Mouse (Mus musculus) heart, postnatal 14 days (tissue): ENCODE measurements at regions not wholly inside any gene's neighbourhood (a gene's known extent, or its start where the extent isn't known, plus 50 kb on each side); places are given as distances from the start of the nearest gene placed in this dataset.

Experiments
- DNase-seq, 2 experiments: peaks; one replicate each; pipeline ENCODE4 v3.0.0; 2021 to 2022
- intact Hi-C: fragments of 180-260 bp; cut with DNase I; formaldehyde crosslinking; loops from one replicate; pipeline ENCODE4 v1.15.1; 2025

DNA sequence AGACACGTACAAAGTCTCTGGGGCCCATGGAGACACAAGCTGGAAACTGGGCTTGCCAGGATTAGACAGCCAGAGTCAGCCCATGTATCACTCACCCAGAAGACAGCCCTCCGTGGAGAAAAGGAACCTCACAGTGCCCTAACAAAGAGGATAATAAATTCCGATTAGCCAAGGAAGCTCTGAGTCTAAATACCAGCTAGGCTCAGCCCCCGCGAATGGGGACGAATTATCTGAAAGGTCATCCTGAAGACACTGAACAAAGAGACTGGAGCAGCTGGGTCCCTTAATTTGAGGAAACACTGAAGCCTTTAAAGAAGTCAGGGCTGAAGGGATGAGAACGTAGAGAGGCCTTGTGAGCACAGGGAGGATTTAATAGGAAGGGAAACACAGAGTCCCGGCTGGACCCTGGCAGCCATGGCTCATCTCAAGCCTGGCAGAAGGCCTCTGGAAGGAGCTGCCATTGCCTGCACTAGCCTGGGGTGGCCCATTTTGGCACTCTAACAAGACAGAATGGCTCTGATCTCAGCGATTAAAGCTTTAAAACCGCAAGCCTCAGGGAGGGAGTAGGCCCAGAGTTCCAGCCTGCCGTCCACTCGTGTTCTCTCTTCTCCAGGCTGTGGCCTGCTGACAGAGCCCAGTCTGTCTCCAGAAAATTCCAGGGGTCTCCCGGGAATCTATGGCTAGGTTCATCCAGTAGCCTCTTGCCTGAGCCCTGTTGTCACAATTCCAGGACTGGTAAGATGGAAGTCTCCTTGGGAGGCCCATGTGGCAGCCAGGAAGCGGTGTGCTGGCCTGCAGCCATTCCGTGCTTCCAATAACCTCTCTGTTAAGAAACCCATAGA lies 343.0 kb upstream of the Zfp462 start:
- intact Hi-C loops: no loop called here
- no peak for DNase-seq

DNA sequence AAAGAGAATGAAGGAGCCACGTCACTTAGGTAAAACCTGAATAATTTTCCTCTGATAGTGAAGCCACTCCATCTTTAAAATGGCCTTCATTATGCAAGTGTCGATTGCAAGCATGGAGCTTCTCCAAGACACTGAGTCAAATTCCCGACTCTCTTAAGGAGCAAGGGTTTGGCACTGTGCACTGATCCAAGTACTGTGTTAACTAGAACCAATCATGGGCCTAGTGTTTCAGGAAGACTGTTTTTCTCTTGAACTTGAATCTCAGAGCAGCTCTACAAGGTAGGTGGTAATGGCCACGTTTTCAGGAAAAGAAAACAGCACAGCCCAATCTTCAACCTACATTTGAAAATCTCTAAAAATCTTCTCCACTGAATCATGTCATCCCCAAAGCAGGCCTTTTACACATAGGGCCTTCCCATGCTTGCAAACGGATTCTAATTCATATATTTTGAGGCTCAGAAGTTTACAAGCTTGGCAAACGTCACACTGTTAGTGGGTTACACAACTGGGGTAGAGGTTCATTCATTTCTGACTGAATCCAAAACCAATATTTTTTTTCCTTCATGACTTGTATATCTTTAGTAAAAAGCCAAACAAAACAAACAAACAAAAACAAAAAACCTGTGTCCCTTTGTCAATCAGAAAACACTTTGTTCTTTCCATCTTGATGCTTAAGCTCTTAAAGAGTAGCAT lies 342.2 kb upstream of the Zfp462 start:
- intact Hi-C loops: no loop called here

DNA sequence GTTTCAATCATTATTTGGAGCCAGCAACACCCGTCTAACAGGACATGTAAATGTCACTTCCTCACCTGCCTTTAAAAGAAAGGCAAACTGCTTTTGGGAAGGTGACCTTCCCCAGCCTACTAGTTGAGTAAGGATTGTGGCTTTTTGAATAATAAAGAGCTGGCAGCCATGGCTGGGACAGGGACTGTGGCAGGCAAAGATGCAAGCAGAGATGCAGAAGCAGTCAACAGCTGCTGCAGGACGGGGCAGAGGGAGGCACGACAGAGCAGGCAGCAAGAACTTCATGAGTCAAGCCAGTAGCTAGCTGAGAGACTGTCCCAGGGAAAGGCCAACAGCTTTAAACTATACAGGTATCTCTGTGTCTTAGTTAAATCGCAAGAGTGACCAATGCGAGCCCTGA lies 334.7 kb upstream of the Zfp462 start:
- intact Hi-C loops: no loop called here
- DNase-seq: no peak

More for the DNA sequence above, 342.2 kb upstream of the Zfp462 start:
- DNase-seq: no peak

DNA sequence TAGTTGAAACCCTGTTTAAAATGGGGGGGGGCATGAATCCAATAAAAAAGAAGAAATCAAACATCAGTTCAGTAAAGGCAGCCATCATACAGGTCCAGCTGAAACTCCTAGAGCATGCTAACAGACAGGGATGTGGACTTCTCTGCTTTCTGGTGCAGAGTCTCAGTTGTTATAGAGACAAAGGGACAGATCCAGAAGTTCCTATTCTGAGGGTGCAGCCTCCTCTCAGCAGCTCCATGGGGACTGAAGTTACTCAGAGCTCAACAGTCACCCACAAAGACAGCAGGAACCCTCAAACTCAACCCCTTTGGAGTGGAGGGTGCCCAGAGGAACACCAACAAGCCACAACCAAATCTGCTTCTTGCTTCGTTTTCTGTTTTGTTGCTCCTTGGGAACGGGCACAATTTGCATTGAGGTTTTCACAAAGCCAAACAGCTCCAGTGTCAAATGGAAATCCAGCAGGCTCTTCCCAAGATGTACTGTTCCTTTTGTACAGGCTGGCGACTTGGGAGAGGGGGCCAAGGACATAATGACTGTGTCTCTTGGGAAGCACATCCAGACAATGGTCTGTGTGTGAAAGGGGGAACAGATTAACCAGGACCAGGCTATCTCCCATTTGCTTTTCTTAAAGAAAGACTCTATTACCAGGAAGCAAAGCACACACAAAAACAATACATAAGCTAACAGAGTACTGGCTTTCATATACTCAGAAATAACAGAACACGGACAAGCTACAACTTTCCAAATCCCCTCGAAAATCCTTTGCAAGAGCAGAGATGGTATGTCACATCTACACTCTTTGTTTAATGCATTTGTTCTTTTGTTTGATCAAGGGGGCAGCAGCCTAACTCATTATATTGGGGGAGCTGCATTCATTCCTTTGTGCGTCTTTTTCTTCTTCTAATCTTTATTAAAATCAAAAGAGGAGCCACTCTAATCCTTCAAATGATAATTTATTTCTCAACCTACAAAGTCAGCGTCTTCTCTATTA lies 332.6 kb upstream of the Zfp462 start:
- intact Hi-C loops: no loop called here
- DNase-seq: no peak

DNA sequence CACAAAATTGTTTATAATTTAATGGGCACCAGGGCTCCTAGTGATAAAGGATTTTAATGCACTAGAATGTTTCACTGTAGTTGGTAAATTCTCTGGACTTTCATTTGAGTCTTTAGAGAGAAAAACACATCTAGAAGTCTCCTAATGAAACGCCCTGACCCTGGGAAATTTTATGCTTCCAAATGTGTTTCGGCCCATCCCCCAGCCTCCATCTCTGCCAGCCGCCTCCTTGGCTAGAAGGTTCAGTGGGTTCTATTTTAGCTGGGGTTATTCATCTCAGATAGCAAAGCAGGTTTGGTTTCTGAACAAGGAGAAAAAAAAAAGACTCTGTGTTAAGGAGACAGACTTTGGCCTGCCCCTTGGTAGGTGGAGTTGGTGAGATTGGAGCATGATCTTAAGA lies 331.8 kb upstream of the Zfp462 start:
- no peak for DNase-seq
- intact Hi-C loops: no loop called here

DNA sequence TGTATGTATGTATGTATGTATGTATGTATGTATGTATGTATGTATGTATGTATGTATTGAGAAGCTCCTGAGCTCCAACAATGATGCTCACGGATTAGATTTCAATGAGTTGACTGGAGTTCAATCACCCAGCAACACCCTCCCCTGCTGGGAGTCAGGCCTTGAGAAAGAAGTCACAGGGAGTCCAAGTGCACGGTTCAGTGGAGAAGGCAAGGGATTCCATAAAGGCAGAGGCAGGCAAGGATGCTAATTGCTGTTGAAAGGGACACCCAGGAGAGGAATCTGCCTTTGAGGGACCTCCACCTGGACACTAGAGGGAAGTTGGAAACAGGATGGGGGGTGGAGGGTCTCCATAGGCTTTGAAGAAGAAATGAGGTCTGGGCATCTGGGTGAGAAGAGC lies 331.2 kb upstream of the Zfp462 start:
- intact Hi-C loops: no loop called here
- DNase-seq: no peak

DNA sequence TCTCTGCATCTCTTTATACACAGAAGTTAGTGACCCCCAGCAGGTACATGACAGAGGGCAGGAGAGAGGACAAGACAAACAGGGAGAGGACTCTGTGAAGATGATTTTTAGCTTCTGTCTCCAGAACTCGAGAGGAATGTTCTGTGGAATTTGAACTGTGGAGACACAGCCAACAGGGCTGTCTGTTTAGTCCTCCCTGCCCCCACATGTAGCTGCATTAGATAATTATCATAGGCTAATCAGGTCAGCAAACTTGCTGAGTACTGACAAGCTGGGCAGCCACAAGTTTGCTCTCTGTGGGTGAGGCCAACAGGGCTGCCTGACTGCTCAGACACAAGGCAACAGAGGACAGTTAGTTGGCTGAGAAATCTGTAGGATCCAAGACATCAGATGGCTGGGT lies 329.0 kb upstream of the Zfp462 start:
- no peak for DNase-seq
- intact Hi-C loops: no loop called here

DNA sequence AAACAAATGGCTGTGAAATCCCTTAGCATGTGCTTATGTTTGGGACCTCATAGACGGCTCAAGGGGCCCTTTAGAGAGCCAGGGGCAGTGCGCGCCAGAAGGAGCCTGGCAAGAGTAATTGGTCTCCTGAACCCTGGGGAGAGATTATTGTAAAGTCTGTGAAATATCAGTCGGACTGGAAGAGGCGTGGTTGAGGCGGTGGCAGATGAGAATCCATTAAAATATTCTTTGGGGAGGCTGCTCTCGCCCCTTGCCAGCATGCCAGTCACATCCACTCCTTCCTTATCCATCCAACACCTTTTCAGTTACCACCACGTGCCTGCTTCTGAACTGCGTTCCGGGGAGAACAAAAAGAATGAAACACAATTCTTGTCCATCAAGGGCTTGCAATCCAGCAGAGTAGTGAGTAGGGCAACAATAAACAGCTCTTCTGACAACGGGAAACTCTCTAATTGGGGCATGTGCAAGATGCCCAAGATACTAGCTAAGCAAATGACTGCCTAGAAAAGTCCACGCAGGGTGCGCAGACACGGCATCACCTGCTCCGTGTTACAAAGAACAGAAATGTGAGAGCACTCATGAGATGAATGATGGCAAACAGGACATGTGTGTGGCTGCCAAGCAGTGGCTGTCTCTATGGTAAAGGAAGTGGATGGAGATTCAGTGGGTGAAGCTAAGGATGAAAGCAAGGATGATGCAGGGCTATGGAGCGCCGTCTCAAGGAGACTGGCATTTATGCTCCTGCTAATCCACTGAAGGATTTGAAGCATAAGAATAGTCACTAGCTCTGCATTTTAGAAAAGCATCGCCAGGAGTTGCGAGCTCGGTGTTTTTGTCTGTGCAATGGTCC lies 320.6 kb upstream of the Zfp462 start:
- intact Hi-C loops: no loop called here

DNA sequence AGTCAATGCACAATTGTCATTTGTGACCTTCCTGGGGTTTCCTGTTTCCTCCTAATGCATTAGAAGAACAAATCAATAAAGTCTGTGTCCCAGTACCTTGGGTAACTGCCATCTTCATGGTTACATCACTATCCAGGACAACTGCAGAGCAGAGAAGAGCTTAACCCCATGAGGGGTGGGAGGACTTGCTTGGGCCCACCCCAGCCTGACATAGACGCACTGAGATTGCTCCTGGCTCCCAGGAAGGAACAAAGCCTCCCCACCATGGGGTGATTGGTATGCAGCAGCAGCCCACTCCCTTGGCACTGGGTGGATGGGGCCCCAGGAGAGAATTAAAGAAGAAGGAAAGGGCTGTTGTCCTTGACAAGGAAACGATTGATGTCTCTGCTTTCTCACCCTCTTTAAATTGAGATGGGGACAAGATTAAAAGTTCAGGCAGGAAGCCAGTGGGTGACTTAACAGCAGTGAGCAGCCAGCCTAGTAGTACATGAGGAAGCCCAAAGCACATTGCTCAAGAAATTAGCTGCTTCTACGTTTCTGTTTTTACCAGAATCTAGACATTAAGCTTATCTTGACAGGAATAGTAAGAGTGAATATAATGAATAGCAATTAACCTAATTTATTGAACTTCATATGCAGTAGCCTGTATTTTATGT lies 307.7 kb upstream of the Zfp462 start:
- DNase-seq: no peak
- intact Hi-C loops: no loop called here

More for the DNA sequence above, 320.6 kb upstream of the Zfp462 start:
- no peak for DNase-seq

DNA sequence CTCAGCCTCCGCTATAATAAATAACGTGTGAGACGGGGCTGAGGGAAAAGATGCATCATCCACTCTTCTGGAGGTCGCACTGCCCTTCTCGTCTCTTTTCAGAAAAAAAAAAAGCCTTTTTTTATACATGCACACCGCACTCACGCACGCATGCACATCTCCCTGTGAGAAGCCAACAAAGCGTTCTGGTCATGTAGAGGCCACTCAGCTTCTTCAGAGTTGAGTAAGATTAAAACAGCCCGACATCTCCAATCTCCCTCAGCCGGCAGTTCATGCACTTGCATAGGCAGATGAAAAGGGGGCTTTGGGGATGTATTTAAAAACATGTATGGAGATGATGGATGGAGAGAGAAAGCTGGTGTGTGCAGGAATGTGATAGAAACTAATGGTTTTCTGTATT lies 298.8 kb upstream of the Zfp462 start:
- intact Hi-C loops: no loop called here

DNA sequence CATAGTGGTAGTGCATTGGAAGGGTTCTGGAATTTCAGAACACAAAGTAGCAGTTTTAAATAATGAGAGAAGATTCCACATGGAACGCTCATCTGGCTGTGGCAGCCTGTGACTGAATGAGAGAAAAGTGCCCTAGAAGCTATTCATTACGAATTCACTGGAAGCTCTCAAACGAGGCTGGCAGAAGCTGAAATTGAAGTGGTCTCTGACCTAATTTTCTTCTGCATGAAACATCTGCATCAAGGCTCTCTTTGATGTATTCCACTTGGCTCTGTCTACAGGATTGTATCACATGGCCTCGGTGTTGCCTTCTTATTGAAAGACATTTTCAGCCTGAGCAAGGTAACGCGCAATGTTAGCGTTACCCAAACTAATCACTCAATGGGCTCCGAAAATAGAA lies 298.4 kb upstream of the Zfp462 start:
- no peak for DNase-seq
- intact Hi-C loops: no loop called here

More for the DNA sequence above, 298.8 kb upstream of the Zfp462 start:
- no peak for DNase-seq

DNA sequence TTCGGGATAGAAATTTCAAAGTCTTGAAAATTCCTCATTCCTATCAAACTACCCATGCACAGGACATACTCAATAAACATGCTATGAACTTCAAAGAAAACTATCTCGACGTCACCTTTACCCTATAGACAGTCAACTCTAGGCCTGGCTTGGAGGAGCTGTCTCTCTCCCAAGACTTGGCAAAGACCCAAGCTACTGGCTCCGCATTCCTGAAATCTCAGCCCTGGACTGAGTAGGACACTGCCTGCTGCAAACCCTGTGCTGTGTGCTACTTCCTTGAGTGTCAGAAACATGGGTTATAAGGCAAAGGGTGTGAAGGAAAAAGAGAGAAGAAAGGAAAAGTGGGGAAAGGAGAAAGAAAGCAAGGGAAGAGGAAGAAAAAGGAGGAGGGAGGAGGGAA lies 296.6 kb upstream of the Zfp462 start:
- peak in 1 of 2 experiments; percentile 10 for DNase-seq
- intact Hi-C loops: no loop called here

DNA sequence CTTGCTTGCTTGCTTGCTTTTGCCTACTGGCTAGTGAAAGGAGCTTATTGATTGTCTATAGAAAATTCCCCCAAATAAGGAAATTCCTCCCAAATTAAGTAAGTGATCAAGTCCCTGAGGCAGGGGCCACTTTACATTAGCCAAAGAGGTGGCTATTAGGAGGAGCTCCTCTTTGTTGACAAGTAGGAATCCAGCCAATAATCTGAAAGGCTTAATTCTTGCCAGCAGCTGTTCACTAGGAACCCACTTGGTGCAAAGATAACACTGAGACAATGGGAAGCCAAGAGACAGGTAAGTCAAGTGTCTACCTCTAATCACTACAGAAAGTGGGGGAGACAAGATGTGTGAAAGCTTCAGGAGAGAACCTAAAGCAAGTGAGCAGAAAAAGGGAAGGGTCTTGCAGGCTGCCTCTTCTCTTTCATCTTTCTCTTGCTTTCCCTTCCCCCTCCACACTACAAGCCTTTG lies 293.2 kb upstream of the Zfp462 start:
- DNase-seq: no peak
- intact Hi-C loops: no loop called here

DNA sequence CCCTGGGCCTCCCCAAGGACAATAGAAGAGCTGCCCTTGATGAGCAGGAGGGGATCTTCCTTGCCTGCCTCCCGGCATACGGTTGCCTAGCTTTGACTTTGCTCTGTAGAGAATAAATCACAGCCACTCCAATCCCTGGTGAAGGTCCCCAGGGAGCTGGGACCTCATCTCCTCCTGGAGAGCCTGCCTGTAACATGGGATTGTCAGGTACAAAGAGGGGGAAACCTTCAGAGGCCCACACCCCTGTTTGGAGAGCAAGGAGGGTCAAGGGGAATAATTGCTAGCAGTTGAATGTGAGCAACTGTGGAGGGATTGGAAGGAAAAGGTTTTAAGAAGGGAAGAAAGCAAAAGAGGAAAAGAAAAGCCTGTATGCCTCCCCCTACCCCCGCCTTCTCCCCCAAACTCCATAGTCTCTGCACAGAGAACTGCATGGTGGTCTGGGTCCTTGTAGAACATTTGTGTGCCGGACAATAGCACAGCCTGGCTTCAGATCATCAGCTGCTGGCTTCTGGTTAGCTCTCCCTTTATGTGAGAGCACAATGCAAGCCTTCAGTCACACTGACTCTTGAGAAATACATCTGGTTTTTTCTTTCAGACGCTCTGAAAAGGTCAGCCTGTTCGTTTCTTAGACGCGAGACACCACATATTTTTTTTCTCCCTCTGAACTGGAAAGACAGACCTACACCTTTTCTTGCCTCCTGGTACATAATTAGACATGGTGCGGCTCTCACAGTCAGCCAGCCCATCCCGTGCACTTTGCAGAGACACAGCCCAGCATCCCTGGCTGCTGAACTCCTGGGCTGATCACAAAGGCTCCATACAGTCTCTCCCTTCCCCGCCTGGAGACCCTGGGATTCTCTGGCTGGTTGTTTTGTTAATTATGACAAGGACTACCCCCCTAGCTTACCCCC lies 292.5 kb upstream of the Zfp462 start:
- DNase-seq: no peak
- intact Hi-C loops: no loop called here

DNA sequence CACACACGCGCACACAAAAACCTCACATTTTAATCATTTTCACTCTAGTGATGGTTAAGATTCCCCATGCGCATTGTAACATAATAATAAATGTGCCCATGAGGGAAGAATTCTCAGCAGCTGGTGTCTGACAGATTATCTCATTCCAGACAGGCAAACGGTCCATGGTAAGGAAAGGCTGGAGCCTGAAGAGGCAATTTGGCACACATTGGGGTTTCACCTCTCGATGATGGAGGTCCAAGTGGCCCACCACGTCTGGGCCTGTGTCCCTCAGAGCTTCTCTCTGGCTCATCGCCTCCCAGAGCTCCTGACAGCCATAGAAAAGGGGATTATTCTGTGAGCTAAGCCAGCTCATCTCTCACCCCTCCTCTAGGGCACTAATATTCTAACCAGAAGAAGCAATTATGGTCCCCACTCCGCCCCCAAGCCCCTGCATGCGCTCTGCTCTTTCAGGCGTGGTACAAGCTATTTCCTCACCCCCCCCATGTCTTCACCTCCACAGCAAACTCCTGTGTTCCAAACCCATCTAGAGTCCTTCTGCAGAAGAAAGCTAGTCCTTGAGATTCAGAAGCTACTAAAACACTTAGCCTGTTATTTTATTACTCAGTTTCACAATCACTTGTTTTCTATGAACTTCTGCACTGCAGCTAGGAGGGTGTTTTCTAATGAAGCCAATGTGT lies 291.6 kb upstream of the Zfp462 start:
- DNase-seq: no peak
- intact Hi-C loops: no loop called here
